Mouse (Mus musculus): Measurements from ENCODE around the gene Rad54l2.

Gene Rad54l2

GRCm38 (mm10) chr9:106788812-106789321 is at the start of gene Rad54l2:
TSS of gene Rad54l2 (minus strand) at chr9:106789194.
- WGBS = under 1% methylated on average over 49 of the region's 49 CpGs

- 0% methylated on average over 32 of the region's 32 CpGs for WGBS
Measured at GRCm38 (mm10) chr9:106822381-106823104, 33.5 kb upstream of the Rad54l2 start.

- under 1% methylated on average over 70 of the region's 71 CpGs for WGBS
Measured at GRCm38 (mm10) chr9:106821618-106822380, 32.8 kb upstream of the Rad54l2 start, which contains the start of gene Dcaf1. TSS of gene Dcaf1 (plus strand) at chr9:106821874.

GRCm38 (mm10) chr9:106821050-106821617 is 32.1 kb upstream of the Rad54l2 start:
- WGBS = 32% methylated on average over 15 of the region's 15 CpGs

- 91% methylated on average over 1 of the region's 1 CpGs for WGBS
Measured at GRCm38 (mm10) chr9:106819201-106819600, 30.2 kb upstream of the Rad54l2 start.

GRCm38 (mm10) chr9:106818191-106818590 is 29.2 kb upstream of the Rad54l2 start:
- 79% methylated on average over 6 of the region's 6 CpGs for WGBS

GRCm38 (mm10) chr9:106806503-106806902 is 17.5 kb upstream of the Rad54l2 start:
- WGBS = 79% methylated on average over 4 of the region's 4 CpGs

- WGBS = 72% methylated on average over 6 of the region's 6 CpGs
Measured at GRCm38 (mm10) chr9:106790831-106791230, 1.8 kb upstream of the Rad54l2 start.

- 10% methylated on average over 10 of the region's 10 CpGs for WGBS
Measured at GRCm38 (mm10) chr9:106789363-106789762, 369 bp upstream of the Rad54l2 start.

GRCm38 (mm10) chr9:106787979-106788811 is 799 bp downstream of the Rad54l2 start:
- 6% methylated on average over 23 of the region's 23 CpGs for WGBS

- 85% methylated on average over 3 of the region's 3 CpGs for WGBS
Measured at GRCm38 (mm10) chr9:106785206-106785605, 3.8 kb downstream of the Rad54l2 start.

GRCm38 (mm10) chr9:106783554-106783953 is 5.4 kb downstream of the Rad54l2 start:
- WGBS = 92% methylated on average over 2 of the region's 2 CpGs

GRCm38 (mm10) chr9:106780086-106780485 is 8.9 kb downstream of the Rad54l2 start:
- WGBS = 89% methylated on average over 3 of the region's 3 CpGs

- WGBS = 78% methylated on average over 4 of the region's 4 CpGs
Measured at GRCm38 (mm10) chr9:106778319-106778718, 10.7 kb downstream of the Rad54l2 start.

GRCm38 (mm10) chr9:106777423-106777822 is 11.6 kb downstream of the Rad54l2 start:
- 84% methylated on average over 3 of the region's 3 CpGs for WGBS

- WGBS = 80% methylated on average over 1 of the region's 1 CpGs
Measured at GRCm38 (mm10) chr9:106776116-106776515, 12.9 kb downstream of the Rad54l2 start.

GRCm38 (mm10) chr9:106771770-106772169 is 17.2 kb downstream of the Rad54l2 start:
- WGBS = 95% methylated on average over 2 of the region's 2 CpGs

- 84% methylated on average over 3 of the region's 3 CpGs for WGBS
Measured at GRCm38 (mm10) chr9:106770216-106770615, 18.8 kb downstream of the Rad54l2 start.

- WGBS = 84% methylated on average over 5 of the region's 5 CpGs
Measured at GRCm38 (mm10) chr9:106769781-106770180, 19.2 kb downstream of the Rad54l2 start.

- 92% methylated on average over 9 of the region's 9 CpGs for WGBS
Measured at GRCm38 (mm10) chr9:106756421-106756820, 32.6 kb downstream of the Rad54l2 start.

GRCm38 (mm10) chr9:106755776-106756175 is 33.2 kb downstream of the Rad54l2 start:
- 90% methylated on average over 4 of the region's 4 CpGs for WGBS

All from cerebral cortex, adult 2 months (tissue).